Mouse (Mus musculus): Measurements from ENCODE around the gene Msl1. TPM values are rescaled to one million over a fixed set of nuclear protein-coding genes. Genes with fewer than 3 reads are reported as not detected.

Msl1 gene
- polyA plus RNA-seq, 1 experiment = 40.5 TPM

DNA sequence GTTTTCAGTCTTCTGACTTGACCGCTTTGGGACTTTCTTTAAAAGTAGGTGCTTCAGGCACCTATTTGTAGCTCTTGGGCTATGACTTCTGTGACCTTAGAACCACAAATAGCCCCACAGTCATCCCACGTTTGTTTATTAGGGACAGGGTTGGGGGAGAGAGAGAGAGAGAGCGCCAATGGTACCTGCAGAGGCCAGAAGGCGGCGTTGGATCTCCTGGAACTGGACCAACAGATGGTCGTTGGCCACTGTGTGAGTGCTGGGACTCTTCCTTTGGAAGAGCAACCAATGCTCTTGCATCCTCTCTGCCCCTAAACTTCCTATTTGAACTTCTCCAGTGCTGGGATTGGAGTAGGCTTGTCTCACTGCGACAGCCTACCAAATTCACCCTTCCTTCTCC is 8.1 kb upstream of the Msl1 start:
- Histone ChIP-seq H3K36me3 (ENCODE audit: control insufficient read depth, insufficient read depth) (no peaks in the 10 kb centered on the region), H3ac (ENCODE audit: control insufficient read depth, insufficient read length, low read depth) (no peak overlapping the region), H3K27me3 (ENCODE audit: control insufficient read depth, insufficient read depth, insufficient read length) (no peaks in the 10 kb centered on the region), H3K79me3 (ENCODE audit: low read depth) (no peaks in the 10 kb centered on the region), H3K79me2 (ENCODE audit: control insufficient read depth, insufficient read depth) (no peaks in the 10 kb centered on the region), H3K4me3 (ENCODE audit: insufficient read depth, poor library complexity, severe bottlenecking) (no peak overlapping the region)
- no peak for TF ChIP-seq MAX (IDR thresholded peaks at IDR 0.05)
- no peak for TF ChIP-seq MYOG (IDR thresholded peaks at IDR 0.05; ENCODE audit: control insufficient read depth, extremely low read depth, insufficient read length)
- TF ChIP-seq CEBPB (IDR thresholded peaks at IDR 0.05; ENCODE audit: low read depth) = no peak
- TF ChIP-seq FOSL1 (IDR thresholded peaks at IDR 0.05; ENCODE audit: insufficient read depth, low read length, poor library complexity, severe bottlenecking) = no peak
- no peak for TF ChIP-seq CTCF (IDR thresholded peaks at IDR 0.05; ENCODE audit: control insufficient read depth, insufficient read depth, insufficient read length)
- TF ChIP-seq MYOD1 (IDR thresholded peaks at IDR 0.05; ENCODE audit: control insufficient read depth, insufficient read length, low read depth) = no peak
- TF ChIP-seq USF1 (IDR thresholded peaks at IDR 0.05; ENCODE audit: low read depth) = no peak

GRCm38 (mm10) chr11:98787691-98788090 is 7.6 kb upstream of the Msl1 start:
- Histone ChIP-seq H3K36me3 (ENCODE audit: control insufficient read depth, insufficient read depth) (no peaks in the 10 kb centered on the region), H3K4me3 (ENCODE audit: insufficient read depth, poor library complexity, severe bottlenecking) (no peak overlapping the region), H3K79me3 (ENCODE audit: low read depth) (no peaks in the 10 kb centered on the region), H3K27me3 (ENCODE audit: control insufficient read depth, insufficient read depth, insufficient read length) (no peaks in the 10 kb centered on the region), H3ac (ENCODE audit: control insufficient read depth, insufficient read length, low read depth) (no peak overlapping the region), H3K79me2 (ENCODE audit: control insufficient read depth, insufficient read depth) (no peaks in the 10 kb centered on the region)
- TF ChIP-seq FOSL1 (IDR thresholded peaks at IDR 0.05; ENCODE audit: insufficient read depth, low read length, poor library complexity, severe bottlenecking) = no peak
- no peak for TF ChIP-seq MYOG (IDR thresholded peaks at IDR 0.05; ENCODE audit: control insufficient read depth, extremely low read depth, insufficient read length)
- TF ChIP-seq CTCF (IDR thresholded peaks at IDR 0.05; ENCODE audit: control insufficient read depth, insufficient read depth, insufficient read length) = no peak
- TF ChIP-seq MAX (IDR thresholded peaks at IDR 0.05) = no peak
- TF ChIP-seq USF1 (IDR thresholded peaks at IDR 0.05; ENCODE audit: low read depth) = no peak
- no peak for TF ChIP-seq CEBPB (IDR thresholded peaks at IDR 0.05; ENCODE audit: low read depth)
- TF ChIP-seq MYOD1 (IDR thresholded peaks at IDR 0.05; ENCODE audit: control insufficient read depth, insufficient read length, low read depth) = no peak

GRCm38 (mm10) chr11:98788139-98788538 is 7.2 kb upstream of the Msl1 start:
- Histone ChIP-seq H3K36me3 (ENCODE audit: control insufficient read depth, insufficient read depth) (no peaks in the 10 kb centered on the region), H3K27me3 (ENCODE audit: control insufficient read depth, insufficient read depth, insufficient read length) (no peaks in the 10 kb centered on the region), H3ac (ENCODE audit: control insufficient read depth, insufficient read length, low read depth) (no peak overlapping the region), H3K4me3 (ENCODE audit: insufficient read depth, poor library complexity, severe bottlenecking) (no peak overlapping the region), H3K79me3 (ENCODE audit: low read depth) (no peaks in the 10 kb centered on the region), H3K79me2 (ENCODE audit: control insufficient read depth, insufficient read depth) (no peaks in the 10 kb centered on the region)
- TF ChIP-seq MAX (IDR thresholded peaks at IDR 0.05) (no peak), MYOG (IDR thresholded peaks at IDR 0.05; ENCODE audit: control insufficient read depth, extremely low read depth, insufficient read length) (no peak), MYOD1 (IDR thresholded peaks at IDR 0.05; ENCODE audit: control insufficient read depth, insufficient read length, low read depth) (no peak), CTCF (IDR thresholded peaks at IDR 0.05; ENCODE audit: control insufficient read depth, insufficient read depth, insufficient read length) (no peak), FOSL1 (IDR thresholded peaks at IDR 0.05; ENCODE audit: insufficient read depth, low read length, poor library complexity, severe bottlenecking) (no peak), CEBPB (IDR thresholded peaks at IDR 0.05; ENCODE audit: low read depth) (no peak), USF1 (IDR thresholded peaks at IDR 0.05; ENCODE audit: low read depth) (no peak)

DNA sequence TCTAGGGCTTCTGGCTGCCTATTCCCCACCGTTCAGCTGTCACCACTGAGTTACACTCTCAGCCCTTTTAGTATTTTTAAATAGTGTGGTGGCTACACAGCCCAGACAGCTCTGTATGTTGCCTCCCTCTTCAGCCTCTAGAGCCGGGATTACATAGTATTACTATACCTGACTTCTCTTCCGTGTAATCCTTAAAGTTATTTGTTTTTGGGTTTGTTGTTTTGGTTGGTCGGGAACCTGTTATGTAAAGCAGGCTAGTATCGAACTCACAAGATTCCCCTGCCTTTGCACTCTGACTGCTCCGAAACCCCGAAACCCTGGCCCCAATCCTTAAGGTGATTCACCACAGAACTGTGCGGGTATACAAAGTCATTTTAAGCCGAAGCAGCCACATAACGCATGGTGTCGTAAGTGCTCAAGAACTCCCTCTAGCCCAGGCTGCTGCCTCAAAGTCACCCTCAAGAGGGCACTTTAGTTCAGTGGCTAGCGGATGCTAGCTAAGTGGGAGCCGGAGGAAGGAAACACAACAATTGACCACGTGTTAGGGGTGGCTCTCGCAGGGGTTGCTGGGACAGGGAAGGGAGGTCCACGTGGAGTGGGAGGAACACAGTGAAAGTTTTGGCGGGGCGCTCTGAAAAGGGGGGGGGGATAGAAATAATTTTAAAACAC is 6.6 kb upstream of the Msl1 start:
- H3ac ChIP-seq (ENCODE audit: control insufficient read depth, insufficient read length, low read depth) = peak overlapping the region; percentile 33
- H3K36me3 ChIP-seq (ENCODE audit: control insufficient read depth, insufficient read depth) = no peaks in the 10 kb centered on the region
- H3K27me3 ChIP-seq (ENCODE audit: control insufficient read depth, insufficient read depth, insufficient read length) = no peaks in the 10 kb centered on the region
- peaks cover 2% of the 10 kb centered on the region for H3K79me2 ChIP-seq (ENCODE audit: control insufficient read depth, insufficient read depth)
- no peak for TF ChIP-seq MYOG (IDR thresholded peaks at IDR 0.05; ENCODE audit: control insufficient read depth, extremely low read depth, insufficient read length)
- peak; percentile 67 for TF ChIP-seq CTCF (IDR thresholded peaks at IDR 0.05; ENCODE audit: control insufficient read depth, insufficient read depth, insufficient read length)
- peak; percentile 99 for TF ChIP-seq MAX (IDR thresholded peaks at IDR 0.05)
- TF ChIP-seq CEBPB (IDR thresholded peaks at IDR 0.05; ENCODE audit: low read depth) = peak; percentile 34
- TF ChIP-seq USF1 (IDR thresholded peaks at IDR 0.05; ENCODE audit: low read depth) = peak; percentile 88
- peak overlapping the region; percentile 43 for H3K4me3 ChIP-seq (ENCODE audit: insufficient read depth, poor library complexity, severe bottlenecking)
- H3K79me3 ChIP-seq (ENCODE audit: low read depth) = no peaks in the 10 kb centered on the region

DNA sequence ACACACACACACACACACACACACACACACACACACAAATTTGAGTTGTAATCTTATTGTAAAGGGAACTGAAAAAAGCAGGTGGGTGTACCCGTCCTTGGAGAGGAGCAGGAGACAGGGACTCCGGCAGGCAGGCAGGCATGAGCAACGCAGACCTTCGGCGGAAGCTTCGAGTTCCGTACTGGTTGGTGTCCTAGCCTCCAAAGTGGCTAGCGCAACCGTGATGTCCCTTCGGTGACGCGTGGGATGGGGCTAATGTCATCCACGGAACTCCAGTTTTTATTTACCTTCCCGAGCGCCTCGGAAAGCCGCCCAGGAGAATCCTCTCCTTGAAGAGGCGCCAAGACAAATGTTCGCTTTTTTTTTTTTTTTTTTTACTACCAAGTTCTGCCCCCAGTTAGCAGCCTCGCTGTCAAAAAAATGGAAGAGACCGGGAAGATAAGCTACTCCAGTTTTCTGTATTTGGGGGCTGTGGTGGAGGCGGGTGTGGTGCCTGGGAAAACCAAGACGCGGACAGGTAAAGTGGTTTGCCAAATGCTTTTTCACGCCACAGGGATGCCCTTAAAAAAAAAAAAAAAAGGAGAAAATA is 6.0 kb upstream of the Msl1 start:
- Histone ChIP-seq H3ac (ENCODE audit: control insufficient read depth, insufficient read length, low read depth) (peak overlapping the region; percentile 70), H3K79me2 (ENCODE audit: control insufficient read depth, insufficient read depth) (peaks cover 8% of the 10 kb centered on the region), H3K79me3 (ENCODE audit: low read depth) (no peaks in the 10 kb centered on the region), H3K36me3 (ENCODE audit: control insufficient read depth, insufficient read depth) (no peaks in the 10 kb centered on the region), H3K27me3 (ENCODE audit: control insufficient read depth, insufficient read depth, insufficient read length) (no peaks in the 10 kb centered on the region), H3K4me3 (ENCODE audit: insufficient read depth, poor library complexity, severe bottlenecking) (peak overlapping the region; percentile 43)
- no peak for TF ChIP-seq MAX (IDR thresholded peaks at IDR 0.05)
- TF ChIP-seq USF1 (IDR thresholded peaks at IDR 0.05; ENCODE audit: low read depth) = no peak
- TF ChIP-seq CEBPB (IDR thresholded peaks at IDR 0.05; ENCODE audit: low read depth) = no peak
- no peak for TF ChIP-seq FOSL1 (IDR thresholded peaks at IDR 0.05; ENCODE audit: insufficient read depth, low read length, poor library complexity, severe bottlenecking)
- TF ChIP-seq MYOG (IDR thresholded peaks at IDR 0.05; ENCODE audit: control insufficient read depth, extremely low read depth, insufficient read length) = no peak
- TF ChIP-seq MYOD1 (IDR thresholded peaks at IDR 0.05; ENCODE audit: control insufficient read depth, insufficient read length, low read depth) = no peak
- no peak for TF ChIP-seq CTCF (IDR thresholded peaks at IDR 0.05; ENCODE audit: control insufficient read depth, insufficient read depth, insufficient read length)
